16 mouse cellular contexts compared by ENCODE assay signal in genomic region chr1:81522929-81523328, GRCm38 (mm10).
DNase-seq lines count a peak whose midpoint lies in the region; ATAC-seq and TF ChIP-seq lines count a peak whose summit lies in the region.
"Had no signal": no experiment of that assay in that cellular context is flagged by ENCODE, and none has a peak within 500 bp of the region (broad histone marks: within the 10 kb centered on the region; RNA-seq: fewer than 3 reads in every experiment).

No protein-coding gene starts in this region.

- no peak for ATAC-seq in forebrain, embryonic 15.5 days (replicated peaks)
- no peak for ATAC-seq in liver, postnatal 0 days

- no peaks in the 10 kb centered on the region for H3K27me3 ChIP-seq in forebrain, embryonic 10.5 days (ENCODE audit: poor library complexity, severe bottlenecking)
- H3K27me3 ChIP-seq in forebrain, embryonic 15.5 days, result no peaks in the 10 kb centered on the region
- no peaks in the 10 kb centered on the region for H3K27me3 ChIP-seq in liver, postnatal 0 days (ENCODE audit: insufficient read depth, low read length)
- no peaks in the 10 kb centered on the region for H3K27me3 ChIP-seq in limb, embryonic 10.5 days (ENCODE audit: low read depth, poor library complexity, severe bottlenecking)
- H3K27me3 ChIP-seq: embryonic facial prominence, embryonic 12.5 days; heart, embryonic 15.5 days had no signal

- H3K9me3 ChIP-seq in forebrain, embryonic 10.5 days, result no peaks in the 10 kb centered on the region
- H3K9me3 ChIP-seq in forebrain, embryonic 15.5 days, result no peaks in the 10 kb centered on the region
- H3K9me3 ChIP-seq in liver, postnatal 0 days (ENCODE audit: low read length), result no peaks in the 10 kb centered on the region
- H3K9me3 ChIP-seq in limb, embryonic 10.5 days (replicated peaks), result no peaks in the 10 kb centered on the region
- H3K9me3 ChIP-seq: embryonic facial prominence, embryonic 12.5 days; heart, embryonic 15.5 days had no signal

- WGBS in forebrain, embryonic 10.5 days, result 96% methylated on average over 3 of the region's 3 CpGs
- WGBS in forebrain, embryonic 15.5 days, result 65% methylated on average over 3 of the region's 3 CpGs
- 84% methylated on average over 3 of the region's 3 CpGs for WGBS in liver, postnatal 0 days (ENCODE audit: insufficient replicate concordance)
- WGBS in limb, embryonic 10.5 days, result 91% methylated on average over 3 of the region's 3 CpGs

- peaks cover 29% of the 10 kb centered on the region for H3K4me1 ChIP-seq in forebrain, embryonic 10.5 days
- peaks cover 20% of the 10 kb centered on the region for H3K4me1 ChIP-seq in forebrain, embryonic 15.5 days
- no peaks in the 10 kb centered on the region for H3K4me1 ChIP-seq in liver, postnatal 0 days (ENCODE audit: insufficient read depth)
- H3K4me1 ChIP-seq in limb, embryonic 10.5 days, result peaks cover 2% of the 10 kb centered on the region; the same call in 1 of the 2 replicates
- H3K4me1 ChIP-seq: heart, embryonic 15.5 days had no signal

- H3K27ac ChIP-seq in forebrain, embryonic 10.5 days, result peak overlapping the region; percentile 25; the same call in 1 of the 2 replicates
- H3K27ac ChIP-seq in forebrain, embryonic 15.5 days (replicated peaks), result no peak overlapping the region
- H3K27ac ChIP-seq in layer of hippocampus, adult 2 months, result peak overlapping the region; percentile 75
- no peak overlapping the region for H3K27ac ChIP-seq in liver, postnatal 0 days (ENCODE audit: low read depth)
- no peak overlapping the region for H3K27ac ChIP-seq in limb, embryonic 10.5 days
- H3K27ac ChIP-seq: embryonic facial prominence, embryonic 12.5 days; heart, embryonic 15.5 days had no signal

- no peak for DNase-seq in forebrain, embryonic 10.5 days (ENCODE audit: extremely low spot score, low spot score)
- DNase-seq in right cerebral cortex, postnatal 10 days (ENCODE audit: low spot score in 2 of 2), result peak; percentile 26 to 38
- DNase-seq in right cerebral cortex, adult 18-20 months, result no peak
- DNase-seq in layer of hippocampus, adult 2 months (ENCODE audit: low spot score in 2 of 2), result peak; percentile 27 to 43
- DNase-seq in telencephalon, adult 2 months (ENCODE audit: low read depth, low spot score), result peak; percentile 10
- no peak for DNase-seq in liver, postnatal 0 days
- no peak for DNase-seq in limb, embryonic 10.5 days (ENCODE audit: low spot score)
- DNase-seq: cerebellum, adult 9-10 months; heart, adult 18-20 months; kidney, adult 8-10 months; right cerebral cortex, postnatal 25 days; thymus, adult 2 months had no signal

- H3K9ac ChIP-seq in forebrain, embryonic 15.5 days (replicated peaks), result no peak overlapping the region
- H3K9ac ChIP-seq in liver, postnatal 0 days (replicated peaks), result no peak overlapping the region
- H3K9ac ChIP-seq: embryonic facial prominence, embryonic 12.5 days; heart, embryonic 15.5 days had no signal

- no peak for TF ChIP-seq CTCF in layer of hippocampus, adult 2 months (conservative IDR thresholded peaks at IDR 0.05)
- TF ChIP-seq CTCF in liver, postnatal 0 days (IDR thresholded peaks at IDR 0.05; ENCODE audit: low read depth), result no peak

- H3K4me3 ChIP-seq in forebrain, embryonic 10.5 days, result no peak overlapping the region
- no peak overlapping the region for H3K4me3 ChIP-seq in forebrain, embryonic 15.5 days
- H3K4me3 ChIP-seq in layer of hippocampus, adult 2 months, result no peak overlapping the region
- H3K4me3 ChIP-seq in liver, postnatal 0 days (ENCODE audit: low read depth, low read length), result no peak overlapping the region
- no peak overlapping the region for H3K4me3 ChIP-seq in limb, embryonic 10.5 days
- H3K4me3 ChIP-seq: embryonic facial prominence, embryonic 12.5 days; heart, embryonic 15.5 days had no signal

- TF ChIP-seq EP300 in liver, postnatal 0 days (IDR thresholded peaks at IDR 0.05; ENCODE audit: low read depth), result no peak

- no peak overlapping the region for H3K4me2 ChIP-seq in forebrain, embryonic 15.5 days (replicated peaks)
- H3K4me2 ChIP-seq in liver, postnatal 0 days (ENCODE audit: low read depth, low read length), result no peak overlapping the region
- H3K4me2 ChIP-seq: embryonic facial prominence, embryonic 12.5 days; heart, embryonic 15.5 days; liver, embryonic 11.5 days had no signal

- no peaks in the 10 kb centered on the region for H3K36me3 ChIP-seq in forebrain, embryonic 10.5 days (replicated peaks)
- H3K36me3 ChIP-seq in forebrain, embryonic 15.5 days, result no peaks in the 10 kb centered on the region
- H3K36me3 ChIP-seq in liver, postnatal 0 days (replicated peaks; ENCODE audit: insufficient read depth, low read length), result no peaks in the 10 kb centered on the region
- H3K36me3 ChIP-seq in limb, embryonic 10.5 days, result no peaks in the 10 kb centered on the region
- H3K36me3 ChIP-seq: embryonic facial prominence, embryonic 12.5 days; heart, embryonic 15.5 days had no signal

Comparison
In these comparisons a context has a peak if more than half of its experiments do, and no peak if none do; other contexts are left out.
1. DNase-seq: peak in right cerebral cortex, postnatal 10 days (2 of 2), layer of hippocampus, adult 2 months (2 of 2) and telencephalon, adult 2 months (single experiment); none in forebrain, embryonic 10.5 days (single experiment), right cerebral cortex, adult 18-20 months (single experiment), liver, postnatal 0 days (single experiment) and limb, embryonic 10.5 days (single experiment).
2. H3K27ac ChIP-seq: peak in forebrain, embryonic 10.5 days (single experiment) and layer of hippocampus, adult 2 months (single experiment); none in forebrain, embryonic 15.5 days (single experiment), liver, postnatal 0 days (single experiment) and limb, embryonic 10.5 days (single experiment).